Mouse (Mus musculus): ENCODE data around the gene Fndc3a. TPM values are rescaled to one million over a fixed set of nuclear protein-coding genes. Genes with fewer than 3 reads are reported as not detected.
A peak's percentile ranks its signal among the peaks of the same experiment; 100 is the strongest.

Fndc3a gene
- 9.9 and 19.8 TPM in 2 replicates for polyA plus RNA-seq (2011; ENCODE audit: insufficient read depth, insufficient read length, low replicate concordance, missing spikeins)

GRCm38 (mm10) chr14:72709710-72710340 lies at the start of gene Fndc3a:
Gene Fndc3a (minus strand): TSS chr14:72710003.
- H3K27ac ChIP-seq (ENCODE audit: control insufficient read depth, insufficient read depth, low read depth, low read length, poor library complexity), result peak within 1 kb of the TSS; percentile 98
- WGBS, result under 1% methylated on average over 79 of the region's 82 CpGs
- peak within 1 kb of the TSS; percentile 73 for H3K4me3 ChIP-seq (replicated peaks; ENCODE audit: control insufficient read depth, low read depth, low read length)
- H3K4me1 ChIP-seq (ENCODE audit: control insufficient read depth, insufficient read depth, low read length), result no peaks in the 10 kb centered on the region
- TF ChIP-seq CTCF (IDR thresholded peaks at IDR 0.05; ENCODE audit: control insufficient read depth, insufficient read depth, low read length), result no peak
- peak; percentile 68; the same call in 1 of the 2 replicates for TF ChIP-seq POLR2A (IDR thresholded peaks at IDR 0.05; ENCODE audit: borderline replicate concordance, control insufficient read depth, low read depth, low read length)

- TF ChIP-seq POLR2A (IDR thresholded peaks at IDR 0.05; ENCODE audit: borderline replicate concordance, control insufficient read depth, low read depth, low read length) (no peak), CTCF (IDR thresholded peaks at IDR 0.05; ENCODE audit: control insufficient read depth, insufficient read depth, low read length) (no peak)
- Histone ChIP-seq H3K27ac (ENCODE audit: control insufficient read depth, insufficient read depth, low read depth, low read length, poor library complexity) (no peak overlapping the region), H3K4me3 (replicated peaks; ENCODE audit: control insufficient read depth, low read depth, low read length) (no peak overlapping the region), H3K4me1 (ENCODE audit: control insufficient read depth, insufficient read depth, low read length) (no peaks in the 10 kb centered on the region)
- 78% methylated on average over 6 of the region's 6 CpGs for WGBS
These were observed 43.1 kb upstream of the Fndc3a start for GRCm38 (mm10) chr14:72752893-72753292.

- TF ChIP-seq CTCF (IDR thresholded peaks at IDR 0.05; ENCODE audit: control insufficient read depth, insufficient read depth, low read length), result no peak
- no peak for TF ChIP-seq POLR2A (IDR thresholded peaks at IDR 0.05; ENCODE audit: borderline replicate concordance, control insufficient read depth, low read depth, low read length)
- H3K27ac ChIP-seq (ENCODE audit: control insufficient read depth, insufficient read depth, low read depth, low read length, poor library complexity), result no peak overlapping the region
- no peak overlapping the region for H3K4me3 ChIP-seq (replicated peaks; ENCODE audit: control insufficient read depth, low read depth, low read length)
- 83% methylated on average over 5 of the region's 5 CpGs for WGBS
- H3K4me1 ChIP-seq (ENCODE audit: control insufficient read depth, insufficient read depth, low read length), result no peaks in the 10 kb centered on the region
These were observed 40.8 kb upstream of the Fndc3a start for GRCm38 (mm10) chr14:72750426-72751182.

GRCm38 (mm10) chr14:72748331-72748730 lies 38.5 kb upstream of the Fndc3a start:
- TF ChIP-seq CTCF (IDR thresholded peaks at IDR 0.05; ENCODE audit: control insufficient read depth, insufficient read depth, low read length), result no peak
- no peak for TF ChIP-seq POLR2A (IDR thresholded peaks at IDR 0.05; ENCODE audit: borderline replicate concordance, control insufficient read depth, low read depth, low read length)
- 87% methylated on average over 5 of the region's 5 CpGs for WGBS
- Histone ChIP-seq H3K4me3 (replicated peaks; ENCODE audit: control insufficient read depth, low read depth, low read length) (no peak overlapping the region), H3K27ac (ENCODE audit: control insufficient read depth, insufficient read depth, low read depth, low read length, poor library complexity) (no peak overlapping the region), H3K4me1 (ENCODE audit: control insufficient read depth, insufficient read depth, low read length) (no peaks in the 10 kb centered on the region)

- no peak overlapping the region for H3K27ac ChIP-seq (ENCODE audit: control insufficient read depth, insufficient read depth, low read depth, low read length, poor library complexity)
- 73% methylated on average over 3 of the region's 3 CpGs for WGBS
- no peaks in the 10 kb centered on the region; the same call in 1 of the 2 replicates for H3K4me1 ChIP-seq (ENCODE audit: control insufficient read depth, insufficient read depth, low read length)
- no peak for TF ChIP-seq POLR2A (IDR thresholded peaks at IDR 0.05; ENCODE audit: borderline replicate concordance, control insufficient read depth, low read depth, low read length)
- no peak for TF ChIP-seq CTCF (IDR thresholded peaks at IDR 0.05; ENCODE audit: control insufficient read depth, insufficient read depth, low read length)
- H3K4me3 ChIP-seq (replicated peaks; ENCODE audit: control insufficient read depth, low read depth, low read length), result no peak overlapping the region
These were observed 31.9 kb upstream of the Fndc3a start for GRCm38 (mm10) chr14:72741667-72742066.

GRCm38 (mm10) chr14:72740336-72740735 lies 30.5 kb upstream of the Fndc3a start:
- WGBS, result 47% methylated on average over 5 of the region's 5 CpGs
- Histone ChIP-seq H3K27ac (ENCODE audit: control insufficient read depth, insufficient read depth, low read depth, low read length, poor library complexity) (no peak overlapping the region), H3K4me3 (replicated peaks; ENCODE audit: control insufficient read depth, low read depth, low read length) (no peak overlapping the region), H3K4me1 (ENCODE audit: control insufficient read depth, insufficient read depth, low read length) (no peaks in the 10 kb centered on the region; the same call in 1 of the 2 replicates)
- TF ChIP-seq POLR2A (IDR thresholded peaks at IDR 0.05; ENCODE audit: borderline replicate concordance, control insufficient read depth, low read depth, low read length) (no peak), CTCF (IDR thresholded peaks at IDR 0.05; ENCODE audit: control insufficient read depth, insufficient read depth, low read length) (no peak)

GRCm38 (mm10) chr14:72739484-72740208 lies 29.8 kb upstream of the Fndc3a start:
- Histone ChIP-seq H3K4me3 (replicated peaks; ENCODE audit: control insufficient read depth, low read depth, low read length) (no peak overlapping the region), H3K27ac (ENCODE audit: control insufficient read depth, insufficient read depth, low read depth, low read length, poor library complexity) (no peak overlapping the region), H3K4me1 (ENCODE audit: control insufficient read depth, insufficient read depth, low read length) (no peaks in the 10 kb centered on the region; the same call in 1 of the 2 replicates)
- no peak for TF ChIP-seq POLR2A (IDR thresholded peaks at IDR 0.05; ENCODE audit: borderline replicate concordance, control insufficient read depth, low read depth, low read length)
- no peak for TF ChIP-seq CTCF (IDR thresholded peaks at IDR 0.05; ENCODE audit: control insufficient read depth, insufficient read depth, low read length)
- 82% methylated on average over 8 of the region's 8 CpGs for WGBS

GRCm38 (mm10) chr14:72738776-72739175 lies 29.0 kb upstream of the Fndc3a start:
- no peak overlapping the region for H3K4me3 ChIP-seq (replicated peaks; ENCODE audit: control insufficient read depth, low read depth, low read length)
- 77% methylated on average over 4 of the region's 4 CpGs for WGBS
- no peak overlapping the region for H3K27ac ChIP-seq (ENCODE audit: control insufficient read depth, insufficient read depth, low read depth, low read length, poor library complexity)
- H3K4me1 ChIP-seq (ENCODE audit: control insufficient read depth, insufficient read depth, low read length), result no peaks in the 10 kb centered on the region; the same call in 1 of the 2 replicates
- TF ChIP-seq POLR2A (IDR thresholded peaks at IDR 0.05; ENCODE audit: borderline replicate concordance, control insufficient read depth, low read depth, low read length) (no peak), CTCF (IDR thresholded peaks at IDR 0.05; ENCODE audit: control insufficient read depth, insufficient read depth, low read length) (no peak)

Measured in bone marrow, adult 2 months (tissue).